Mouse (Mus musculus) myocyte (in vitro differentiated cells): ENCODE measurements at regions not wholly inside any gene's neighbourhood (a gene's known extent, or its start where the extent isn't known, plus 50 kb on each side); places are given as distances from the start of the nearest gene placed in this dataset.

Experiments used
- H3K27me3 ChIP-seq: one replicate; pipeline ENCODE4 v1.6.1; 2011; ENCODE audit not compliant: control insufficient read depth, insufficient read depth, insufficient read length
- H3K36me3 ChIP-seq: one replicate; pipeline ENCODE4 v1.6.1; 2011; ENCODE audit not compliant: control insufficient read depth, insufficient read depth
- H3K4me2 ChIP-seq: one replicate; pipeline ENCODE4 v1.6.1; 2011; ENCODE audit warnings: low read depth, control low read depth
- H3K4me3 ChIP-seq: one replicate; pipeline ENCODE4 v1.5.1; 2011; ENCODE audit warnings: mild to moderate bottlenecking, control low read depth, moderate library complexity
- H3K79me2 ChIP-seq: one replicate; pipeline ENCODE4 v1.6.1; 2011; ENCODE audit not compliant: control insufficient read depth, insufficient read depth
- H3ac ChIP-seq: one replicate; pipeline ENCODE4 v1.6.1; 2011; ENCODE audit not compliant: control insufficient read depth, insufficient read length
- CEBPB ChIP-seq: IDR thresholded peaks from 2 replicates; pipeline ENCODE4 v1.6.1; 2011; ENCODE audit warnings: mild to moderate bottlenecking, moderate library complexity; ENCODE audit not compliant: poor library complexity, insufficient read depth, severe bottlenecking
- E2F4 ChIP-seq: IDR thresholded peaks from one replicate; pipeline ENCODE4 v1.6.1; 2011; ENCODE audit warnings: mild to moderate bottlenecking, control low read depth, moderate library complexity; ENCODE audit not compliant: insufficient read depth
- MAX ChIP-seq: IDR thresholded peaks from one replicate; pipeline ENCODE4 v1.6.1; 2011; ENCODE audit warnings: low read depth, mild to moderate bottlenecking, control low read depth
- MYOD1 ChIP-seq, 3 experiments: IDR thresholded peaks; one replicate each; pipeline ENCODE4 v1.6.1; 2011; ENCODE audit warnings: control low read depth in 2 of 3, low read depth in 2 of 3, mild to moderate bottlenecking in 2 of 3, moderate library complexity in 1 of 3; ENCODE audit not compliant: insufficient read length in 2 of 3, control insufficient read depth in 1 of 3
- MYOG ChIP-seq, 3 experiments: IDR thresholded peaks; one replicate each; pipeline ENCODE4 v1.6.1; 2011; ENCODE audit warnings: control low read depth in 2 of 3, low read depth in 2 of 3, mild to moderate bottlenecking in 2 of 3; ENCODE audit not compliant: insufficient read length in 2 of 3, control insufficient read depth in 1 of 3, insufficient read depth in 1 of 3
- POLR2A ChIP-seq: IDR thresholded peaks from one replicate; pipeline ENCODE4 v1.6.1; 2011; ENCODE audit warnings: low read depth, mild to moderate bottlenecking, control low read depth, moderate library complexity; ENCODE audit not compliant: insufficient read length
- POLR2AphosphoS2 ChIP-seq: IDR thresholded peaks from one replicate; pipeline ENCODE4 v1.6.1; 2011; ENCODE audit warnings: low read depth, control low read depth; ENCODE audit not compliant: insufficient read length
- REST ChIP-seq: IDR thresholded peaks from one replicate; pipeline ENCODE4 v1.6.1; 2011; ENCODE audit warnings: mild to moderate bottlenecking, control low read depth, moderate library complexity; ENCODE audit not compliant: insufficient read depth, insufficient read length
- SRF ChIP-seq: IDR thresholded peaks from one replicate; pipeline ENCODE4 v1.6.1; 2011; ENCODE audit warnings: low read depth; ENCODE audit not compliant: control insufficient read depth, insufficient read length
- TCF12 ChIP-seq: IDR thresholded peaks from one replicate; pipeline ENCODE4 v1.6.1; 2011; ENCODE audit warnings: mild to moderate bottlenecking, control low read depth; ENCODE audit not compliant: poor library complexity, insufficient read depth, severe bottlenecking
- TCF3 ChIP-seq: IDR thresholded peaks from one replicate; pipeline ENCODE4 v1.6.1; 2011; ENCODE audit warnings: low read depth, control low read depth; ENCODE audit not compliant: insufficient read length
- USF1 ChIP-seq: IDR thresholded peaks from one replicate; pipeline ENCODE4 v1.6.1; 2011; ENCODE audit warnings: low read depth, mild to moderate bottlenecking, control low read depth, moderate library complexity

- Histone ChIP-seq H3K4me3 (no peak overlapping the region), H3K27me3 (no peaks in the 10 kb centered on the region), H3K4me2 (no peak overlapping the region), H3K79me2 (no peaks in the 10 kb centered on the region), H3K36me3 (no peaks in the 10 kb centered on the region), H3ac (no peak overlapping the region)
- TF ChIP-seq TCF12 (no peak), SRF (no peak), POLR2A (no peak), MYOG (IDR thresholded peaks at IDR 0.05; ENCODE audit: control insufficient read depth in 1 of 3, insufficient read depth in 1 of 3, insufficient read length in 2 of 3, low read depth in 2 of 3) (no peak), REST (no peak), E2F4 (no peak), MYOD1 (IDR thresholded peaks at IDR 0.05; ENCODE audit: control insufficient read depth in 1 of 3, insufficient read length in 2 of 3, low read depth in 2 of 3) (peak in 2 of 3 experiments; percentile 28 to 87)
These were observed 104.7 kb upstream of the Ptpn1 start for GRCm38 (mm10) chr2:167826922-167827703.

DNA sequence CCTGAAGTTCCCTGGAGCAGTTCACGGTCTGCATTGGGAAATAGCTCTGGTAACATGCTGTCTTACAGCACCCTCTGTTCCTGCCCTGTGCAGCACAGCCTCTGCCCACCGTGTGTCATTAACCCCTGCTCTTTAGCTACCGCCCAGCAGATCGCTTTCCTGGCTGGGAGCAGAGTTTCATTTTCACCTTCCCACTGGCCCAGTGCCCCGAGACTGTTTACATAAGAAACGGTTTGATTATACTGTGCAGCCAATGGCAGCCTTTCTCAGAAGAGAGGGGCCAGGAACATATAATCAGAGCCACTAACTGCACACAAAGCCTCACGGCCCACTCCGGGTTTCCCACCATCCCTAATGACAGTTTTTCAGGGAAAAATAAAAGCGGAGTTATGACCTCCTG, 108.3 kb upstream of the Ptpn1 start:
- H3K79me2 ChIP-seq: no peaks in the 10 kb centered on the region

GRCm38 (mm10) chr2:167823044-167823443, 108.8 kb upstream of the Ptpn1 start:
- no peak overlapping the region for H3ac ChIP-seq
- H3K4me3 ChIP-seq: no peak overlapping the region
- no peaks in the 10 kb centered on the region for H3K36me3 ChIP-seq
- H3K27me3 ChIP-seq: no peaks in the 10 kb centered on the region
- H3K79me2 ChIP-seq: no peaks in the 10 kb centered on the region
- peak overlapping the region; percentile 66 for H3K4me2 ChIP-seq
- no peak for TF ChIP-seq MAX
- no peak for TF ChIP-seq TCF12
- TF ChIP-seq MYOD1 (IDR thresholded peaks at IDR 0.05; ENCODE audit: control insufficient read depth in 1 of 3, insufficient read length in 2 of 3, low read depth in 2 of 3): no peak
- TF ChIP-seq USF1: no peak
- no peak for TF ChIP-seq REST
- no peak for TF ChIP-seq TCF3
- no peak for TF ChIP-seq SRF

More for the DNA sequence above, 108.3 kb upstream of the Ptpn1 start:
- TF ChIP-seq MYOG (IDR thresholded peaks at IDR 0.05; ENCODE audit: control insufficient read depth in 1 of 3, insufficient read depth in 1 of 3, insufficient read length in 2 of 3, low read depth in 2 of 3): no peak
- Histone ChIP-seq H3K27me3 (no peaks in the 10 kb centered on the region), H3ac (no peak overlapping the region), H3K4me2 (peak overlapping the region; percentile 66), H3K36me3 (no peaks in the 10 kb centered on the region), H3K4me3 (no peak overlapping the region)

DNA sequence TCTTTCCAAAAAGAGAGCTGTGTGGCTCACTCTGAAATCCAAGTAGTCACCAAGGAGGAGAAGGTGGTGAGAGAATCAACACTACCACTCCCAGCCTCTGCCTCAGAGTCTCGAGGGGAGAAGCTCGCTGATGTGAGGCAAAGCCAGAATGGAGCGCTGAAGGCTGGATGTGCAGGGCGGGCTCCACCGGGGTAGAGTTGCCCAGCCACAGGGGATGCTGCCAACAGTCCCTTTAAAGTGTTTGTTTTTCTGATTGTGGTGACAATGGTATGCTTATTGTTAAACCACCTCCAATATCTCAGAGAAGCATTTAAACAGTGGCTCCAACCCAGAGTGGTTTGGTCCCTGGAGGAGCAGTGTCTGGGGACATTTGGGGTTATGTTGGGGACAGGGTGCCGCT, 110.7 kb upstream of the Ptpn1 start:
- no peak overlapping the region for H3K4me3 ChIP-seq
- H3K27me3 ChIP-seq: no peaks in the 10 kb centered on the region
- no peak overlapping the region for H3ac ChIP-seq
- TF ChIP-seq CEBPB: no peak
- no peak for TF ChIP-seq SRF
- TF ChIP-seq E2F4: no peak
- no peak for TF ChIP-seq REST
- TF ChIP-seq USF1: no peak
- no peak for TF ChIP-seq MAX
- no peak for TF ChIP-seq TCF12
- TF ChIP-seq MYOD1 (IDR thresholded peaks at IDR 0.05; ENCODE audit: control insufficient read depth in 1 of 3, insufficient read length in 2 of 3, low read depth in 2 of 3): no peak
- no peak for TF ChIP-seq TCF3
- TF ChIP-seq MYOG (IDR thresholded peaks at IDR 0.05; ENCODE audit: control insufficient read depth in 1 of 3, insufficient read depth in 1 of 3, insufficient read length in 2 of 3, low read depth in 2 of 3): no peak
- no peak for TF ChIP-seq POLR2AphosphoS2
- no peak for TF ChIP-seq POLR2A
- H3K4me2 ChIP-seq: no peak overlapping the region
- H3K79me2 ChIP-seq: no peaks in the 10 kb centered on the region
- H3K36me3 ChIP-seq: no peaks in the 10 kb centered on the region

DNA sequence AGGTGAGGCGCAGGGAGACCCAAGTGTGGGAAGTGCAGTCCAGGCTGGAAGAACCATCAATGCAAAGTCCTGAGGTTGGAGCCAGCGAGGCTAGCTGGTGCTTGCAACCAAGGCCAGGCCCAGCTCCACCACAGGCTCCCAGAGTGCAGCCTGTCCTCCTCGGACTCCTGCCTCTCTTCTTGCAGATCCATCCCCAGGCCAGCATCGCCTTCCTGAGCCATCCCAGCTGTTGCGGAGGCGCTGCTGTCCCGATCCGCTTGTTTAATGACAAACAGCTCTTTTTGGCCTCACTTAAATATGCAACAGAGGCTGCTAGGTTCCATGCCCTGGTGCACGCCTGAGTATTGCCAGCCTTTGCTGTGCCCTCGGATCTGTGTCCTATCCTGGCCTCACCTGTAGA, 113.1 kb upstream of the Ptpn1 start:
- Histone ChIP-seq H3K4me2 (no peak overlapping the region), H3K27me3 (no peaks in the 10 kb centered on the region), H3K4me3 (no peak overlapping the region), H3K79me2 (no peaks in the 10 kb centered on the region), H3K36me3 (no peaks in the 10 kb centered on the region), H3ac (no peak overlapping the region)
- TF ChIP-seq MAX (no peak), MYOD1 (IDR thresholded peaks at IDR 0.05; ENCODE audit: control insufficient read depth in 1 of 3, insufficient read length in 2 of 3, low read depth in 2 of 3) (no peak), SRF (no peak), USF1 (no peak), TCF12 (no peak), POLR2AphosphoS2 (no peak), REST (no peak), POLR2A (no peak), CEBPB (no peak), TCF3 (no peak), MYOG (IDR thresholded peaks at IDR 0.05; ENCODE audit: control insufficient read depth in 1 of 3, insufficient read depth in 1 of 3, insufficient read length in 2 of 3, low read depth in 2 of 3) (no peak), E2F4 (no peak)
